Mouse (Mus musculus): Measurements from ENCODE around the gene Kera. TPM values are rescaled to one million over a fixed set of nuclear protein-coding genes. Genes with fewer than 3 reads are reported as not detected.

Kera gene
- not detected in 2 replicates for polyA plus RNA-seq (2015; fragmentation: Nextera tagmentation; extraction: Ambion mirVana)

GRCm38 (mm10) chr10:97606579-97606978, at the start of gene Kera:
Gene Kera, plus strand, starts transcription at chr10:97606879.
- no peaks in the 10 kb centered on the region for H3K27me3 ChIP-seq (ENCODE audit: control insufficient read depth, insufficient read depth, low read depth, low read length)
- H3K4me1 ChIP-seq (ENCODE audit: control insufficient read depth, insufficient read depth, low read length) = no peaks in the 10 kb centered on the region
- no peaks in the 10 kb centered on the region for H3K36me3 ChIP-seq (ENCODE audit: control insufficient read depth, insufficient read depth, low read length)
- WGBS = 74% methylated on average over 2 of the region's 2 CpGs
- H3K27ac ChIP-seq (ENCODE audit: low read length) = no peak within 1 kb of the TSS
- no peaks in the 10 kb centered on the region for H3K9me3 ChIP-seq (replicated peaks; ENCODE audit: control insufficient read depth, low read length, poor library complexity, severe bottlenecking)
- H3K9ac ChIP-seq (ENCODE audit: low read depth, low read length) = no peak within 1 kb of the TSS
- no peak within 1 kb of the TSS for H3K4me3 ChIP-seq (ENCODE audit: low read depth, low read length)
- no peak for ATAC-seq
- H3K4me2 ChIP-seq (ENCODE audit: low read length) = no peak within 1 kb of the TSS

GRCm38 (mm10) chr10:97564957-97565856, 41.5 kb upstream of the Kera start, which contains the start of gene Lum:
Gene Lum, plus strand, starts transcription at chr10:97565128.
- H3K27ac ChIP-seq (ENCODE audit: low read length) = no peak within 1 kb of the TSS
- H3K9ac ChIP-seq (ENCODE audit: low read depth, low read length) = no peak within 1 kb of the TSS
- no peaks in the 10 kb centered on the region for H3K9me3 ChIP-seq (replicated peaks; ENCODE audit: control insufficient read depth, low read length, poor library complexity, severe bottlenecking)
- ATAC-seq = no peak
- no peaks in the 10 kb centered on the region for H3K36me3 ChIP-seq (ENCODE audit: control insufficient read depth, insufficient read depth, low read length)
- no peaks in the 10 kb centered on the region for H3K4me1 ChIP-seq (ENCODE audit: control insufficient read depth, insufficient read depth, low read length)
- H3K4me3 ChIP-seq (ENCODE audit: low read depth, low read length) = no peak within 1 kb of the TSS
- H3K27me3 ChIP-seq (ENCODE audit: control insufficient read depth, insufficient read depth, low read depth, low read length) = no peaks in the 10 kb centered on the region
- 57% methylated on average over 10 of the region's 10 CpGs for WGBS
- no peak within 1 kb of the TSS for H3K4me2 ChIP-seq (ENCODE audit: low read length)

GRCm38 (mm10) chr10:97567489-97568135, 39.1 kb upstream of the Kera start:
- no peaks in the 10 kb centered on the region for H3K36me3 ChIP-seq (ENCODE audit: control insufficient read depth, insufficient read depth, low read length)
- ATAC-seq = no peak
- H3K9ac ChIP-seq (ENCODE audit: low read depth, low read length) = no peak overlapping the region
- no peak overlapping the region for H3K27ac ChIP-seq (ENCODE audit: low read length)
- H3K4me1 ChIP-seq (ENCODE audit: control insufficient read depth, insufficient read depth, low read length) = no peaks in the 10 kb centered on the region
- no peaks in the 10 kb centered on the region for H3K27me3 ChIP-seq (ENCODE audit: control insufficient read depth, insufficient read depth, low read depth, low read length)
- no peak overlapping the region for H3K4me3 ChIP-seq (ENCODE audit: low read depth, low read length)
- H3K9me3 ChIP-seq (replicated peaks; ENCODE audit: control insufficient read depth, low read length, poor library complexity, severe bottlenecking) = no peaks in the 10 kb centered on the region
- no peak overlapping the region for H3K4me2 ChIP-seq (ENCODE audit: low read length)
- WGBS = 64% methylated on average over 8 of the region's 8 CpGs

GRCm38 (mm10) chr10:97582543-97583231, 24.0 kb upstream of the Kera start:
- Histone ChIP-seq H3K4me3 (ENCODE audit: low read depth, low read length) (no peak overlapping the region), H3K9ac (ENCODE audit: low read depth, low read length) (no peak overlapping the region), H3K36me3 (ENCODE audit: control insufficient read depth, insufficient read depth, low read length) (no peaks in the 10 kb centered on the region), H3K4me1 (ENCODE audit: control insufficient read depth, insufficient read depth, low read length) (no peaks in the 10 kb centered on the region), H3K4me2 (ENCODE audit: low read length) (no peak overlapping the region), H3K27ac (ENCODE audit: low read length) (no peak overlapping the region), H3K27me3 (ENCODE audit: control insufficient read depth, insufficient read depth, low read depth, low read length) (no peaks in the 10 kb centered on the region), H3K9me3 (replicated peaks; ENCODE audit: control insufficient read depth, low read length, poor library complexity, severe bottlenecking) (no peaks in the 10 kb centered on the region)
- no peak for ATAC-seq
- WGBS = 93% methylated on average over 4 of the region's 4 CpGs

GRCm38 (mm10) chr10:97584176-97584575, 22.5 kb upstream of the Kera start:
- Histone ChIP-seq H3K4me2 (ENCODE audit: low read length) (no peak overlapping the region), H3K4me3 (ENCODE audit: low read depth, low read length) (no peak overlapping the region), H3K9me3 (replicated peaks; ENCODE audit: control insufficient read depth, low read length, poor library complexity, severe bottlenecking) (no peaks in the 10 kb centered on the region), H3K27me3 (ENCODE audit: control insufficient read depth, insufficient read depth, low read depth, low read length) (no peaks in the 10 kb centered on the region), H3K27ac (ENCODE audit: low read length) (no peak overlapping the region), H3K36me3 (ENCODE audit: control insufficient read depth, insufficient read depth, low read length) (no peaks in the 10 kb centered on the region), H3K9ac (ENCODE audit: low read depth, low read length) (no peak overlapping the region), H3K4me1 (ENCODE audit: control insufficient read depth, insufficient read depth, low read length) (no peaks in the 10 kb centered on the region)
- WGBS = 58% methylated on average over 3 of the region's 3 CpGs
- ATAC-seq = no peak

- Histone ChIP-seq H3K9me3 (replicated peaks; ENCODE audit: control insufficient read depth, low read length, poor library complexity, severe bottlenecking) (no peaks in the 10 kb centered on the region), H3K36me3 (ENCODE audit: control insufficient read depth, insufficient read depth, low read length) (no peaks in the 10 kb centered on the region), H3K4me2 (ENCODE audit: low read length) (no peak overlapping the region), H3K9ac (ENCODE audit: low read depth, low read length) (no peak overlapping the region), H3K27ac (ENCODE audit: low read length) (no peak overlapping the region), H3K27me3 (ENCODE audit: control insufficient read depth, insufficient read depth, low read depth, low read length) (no peaks in the 10 kb centered on the region), H3K4me1 (ENCODE audit: control insufficient read depth, insufficient read depth, low read length) (no peaks in the 10 kb centered on the region), H3K4me3 (ENCODE audit: low read depth, low read length) (no peak overlapping the region)
- 90% methylated on average over 5 of the region's 5 CpGs for WGBS
- ATAC-seq = no peak
Measured at GRCm38 (mm10) chr10:97587159-97587558, 19.5 kb upstream of the Kera start.

GRCm38 (mm10) chr10:97589574-97589973, 17.1 kb upstream of the Kera start:
- WGBS = 91% methylated on average over 6 of the region's 6 CpGs
- no peak for ATAC-seq
- no peak overlapping the region for H3K4me3 ChIP-seq (ENCODE audit: low read depth, low read length)

GRCm38 (mm10) chr10:97591036-97591435, 15.6 kb upstream of the Kera start:
- Histone ChIP-seq H3K4me1 (ENCODE audit: control insufficient read depth, insufficient read depth, low read length) (no peaks in the 10 kb centered on the region), H3K27me3 (ENCODE audit: control insufficient read depth, insufficient read depth, low read depth, low read length) (no peaks in the 10 kb centered on the region), H3K4me3 (ENCODE audit: low read depth, low read length) (no peak overlapping the region), H3K36me3 (ENCODE audit: control insufficient read depth, insufficient read depth, low read length) (no peaks in the 10 kb centered on the region), H3K9ac (ENCODE audit: low read depth, low read length) (no peak overlapping the region), H3K4me2 (ENCODE audit: low read length) (no peak overlapping the region), H3K9me3 (replicated peaks; ENCODE audit: control insufficient read depth, low read length, poor library complexity, severe bottlenecking) (no peaks in the 10 kb centered on the region), H3K27ac (ENCODE audit: low read length) (no peak overlapping the region)
- no peak for ATAC-seq
- WGBS = 63% methylated on average over 3 of the region's 3 CpGs

More at GRCm38 (mm10) chr10:97589574-97589973, 17.1 kb upstream of the Kera start:
- H3K27ac ChIP-seq (ENCODE audit: low read length) = no peak overlapping the region
- H3K27me3 ChIP-seq (ENCODE audit: control insufficient read depth, insufficient read depth, low read depth, low read length) = no peaks in the 10 kb centered on the region
- no peaks in the 10 kb centered on the region for H3K4me1 ChIP-seq (ENCODE audit: control insufficient read depth, insufficient read depth, low read length)
- no peak overlapping the region for H3K4me2 ChIP-seq (ENCODE audit: low read length)
- H3K9ac ChIP-seq (ENCODE audit: low read depth, low read length) = no peak overlapping the region
- no peaks in the 10 kb centered on the region for H3K9me3 ChIP-seq (replicated peaks; ENCODE audit: control insufficient read depth, low read length, poor library complexity, severe bottlenecking)
- no peaks in the 10 kb centered on the region for H3K36me3 ChIP-seq (ENCODE audit: control insufficient read depth, insufficient read depth, low read length)
